Mouse (Mus musculus) liver, embryonic 15.5 days (tissue): ENCODE data around the gene Lrp2. TPM values are rescaled to one million over a fixed set of nuclear protein-coding genes. Genes with fewer than 3 reads are reported as not detected.
"Not testable (repeated sequence)": the region's sequence is repeated elsewhere in the genome, so short reads cannot be mapped to it uniquely, and the experiment has no call there.

Experiments
- ATAC-seq: fragments of 200-750 bp; cut with Nextera tagmentation; 2 replicates; pipeline ENCODE4 v1.8.0; 2017; ENCODE audit warnings: moderate number of reproducible peaks, mild to moderate bottlenecking, moderate library complexity; ENCODE audit not compliant: insufficient read depth
- H3K27ac ChIP-seq: fragments of 300-500 bp; sonication (generic); replicated peaks from 2 replicates; pipeline ENCODE4 v1.5.1; 2015; ENCODE audit warnings: mild to moderate bottlenecking, inconsistent platforms
- H3K27me3 ChIP-seq: fragments of 300-500 bp; sonication (generic); 2 replicates; pipeline ENCODE4 v1.6.1; 2015; ENCODE audit warnings: mild to moderate bottlenecking, inconsistent platforms
- H3K36me3 ChIP-seq: fragments of 300-500 bp; sonication (generic); replicated peaks from 2 replicates; pipeline ENCODE4 v1.6.1; 2015; ENCODE audit warnings: moderate library complexity, mild to moderate bottlenecking, inconsistent platforms
- H3K4me1 ChIP-seq: fragments of 300-500 bp; sonication (generic); replicated peaks from 2 replicates; pipeline ENCODE4 v1.6.1; 2015; ENCODE audit warnings: inconsistent platforms
- H3K4me2 ChIP-seq: fragments of 300-500 bp; sonication (generic); 2 replicates; pipeline ENCODE4 v1.6.1; 2015; ENCODE audit warnings: moderate library complexity, mild to moderate bottlenecking, inconsistent platforms
- H3K4me3 ChIP-seq: fragments of 300-500 bp; sonication (generic); replicated peaks from 2 replicates; pipeline ENCODE4 v1.5.1; 2015; ENCODE audit warnings: mild to moderate bottlenecking, inconsistent platforms
- H3K9ac ChIP-seq: fragments of 300-500 bp; sonication (generic); 2 replicates; pipeline ENCODE4 v1.6.1; 2015; ENCODE audit warnings: moderate library complexity, mild to moderate bottlenecking, inconsistent platforms
- H3K9me3 ChIP-seq: fragments of 300-500 bp; sonication (generic); replicated peaks from 2 replicates; pipeline ENCODE4 v1.6.1; 2016; ENCODE audit warnings: inconsistent platforms
- WGBS: fragments of 180-500 bp; shearing (Covaris S2); methylation state at CpG from one replicate; pipeline ENCODE4 v1.1.7; 2015; ENCODE audit warnings: mixed read lengths; ENCODE audit not compliant: insufficient replicate concordance; 5-methylcytosine and 5-hydroxymethylcytosine counted together
- polyA plus RNA-seq: library from polyadenylated mRNA; unstranded; fragments of >200 nt; fragmentation: Nextera tagmentation; extraction: Ambion mirVana; gene quantifications from 2 replicates; pipeline ENCODE4 v1.2.1, GENCODE M21; 2015

Gene Lrp2
- polyA plus RNA-seq, 1 experiment from 2014 or later, result 0.12 TPM

- Histone ChIP-seq H3K4me2 (no peak overlapping the region), H3K4me3 (no peak overlapping the region), H3K4me1 (0 out of 2 replicates have a peak, but pooled peaks cover 12% of the 10 kb centered on the region), H3K9ac (no peak overlapping the region), H3K9me3 (no peaks in the 10 kb centered on the region), H3K27ac (no peak overlapping the region), H3K27me3 (peaks cover 72% of the 10 kb centered on the region), H3K36me3 (no peaks in the 10 kb centered on the region)
- no peak for ATAC-seq
- WGBS, result 28% methylated on average over 7 of the region's 7 CpGs
These were observed 3.0 kb downstream of the Lrp2 start for GRCm38 (mm10) chr2:69582861-69583260.

DNA sequence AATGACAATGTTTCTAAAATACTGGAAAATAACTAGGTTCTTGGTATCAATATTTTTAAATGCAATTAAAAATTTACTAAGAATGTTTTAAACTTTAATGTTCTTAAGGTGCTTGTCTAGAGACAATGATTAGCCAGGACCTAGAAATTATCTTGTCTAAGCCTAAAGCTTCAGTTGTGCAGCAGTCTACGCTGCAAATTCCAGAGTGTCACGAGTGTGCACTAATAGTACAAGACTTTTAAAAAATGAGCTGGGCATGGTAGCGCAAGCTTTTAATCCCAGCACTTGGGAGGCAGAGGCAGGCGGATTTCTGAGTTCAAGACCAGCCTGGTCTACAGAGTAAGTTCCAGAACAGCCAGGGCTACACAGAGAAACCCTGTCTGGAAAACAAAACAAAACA is 3.8 kb downstream of the Lrp2 start:
- not testable (repeated sequence) for H3K9me3 ChIP-seq, H3K27ac ChIP-seq, ATAC-seq, H3K4me2 ChIP-seq, H3K9ac ChIP-seq, H3K4me3 ChIP-seq, H3K36me3 ChIP-seq
- 68% methylated on average over 4 of the region's 4 CpGs for WGBS
- Histone ChIP-seq H3K27me3 (peaks cover 65% of the 10 kb centered on the region), H3K4me1 (0 out of 2 replicates have a peak, but pooled peaks cover 12% of the 10 kb centered on the region)

DNA sequence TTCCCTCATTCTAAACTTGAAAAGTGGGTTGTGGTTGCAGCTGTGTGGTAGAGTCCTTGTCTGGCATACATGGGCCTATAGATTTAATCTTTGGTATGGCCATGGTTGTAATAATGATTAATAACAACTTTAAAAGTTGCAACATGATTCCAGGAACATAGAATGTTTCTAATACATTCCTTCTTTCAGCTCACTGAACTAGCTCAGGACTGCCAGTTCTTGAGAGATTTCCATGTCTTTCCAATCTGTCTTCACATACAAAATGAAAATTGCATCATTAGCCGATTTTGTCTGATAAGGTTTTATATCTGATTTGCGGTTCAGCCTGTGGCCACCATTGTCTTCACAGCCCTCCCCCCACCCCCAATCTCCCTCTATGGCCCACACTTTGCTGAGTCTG is 5.8 kb downstream of the Lrp2 start:
- no peak overlapping the region for H3K4me2 ChIP-seq
- no peak overlapping the region for H3K9ac ChIP-seq
- peaks cover 45% of the 10 kb centered on the region for H3K27me3 ChIP-seq
- no peaks in the 10 kb centered on the region for H3K9me3 ChIP-seq
- 0 out of 2 replicates have a peak, but pooled peaks cover under 1% of the 10 kb centered on the region for H3K4me1 ChIP-seq
- ATAC-seq, result no peak
- H3K4me3 ChIP-seq, result no peak overlapping the region
- H3K27ac ChIP-seq, result no peak overlapping the region
- no peaks in the 10 kb centered on the region for H3K36me3 ChIP-seq
- WGBS, result 65% methylated on average over 2 of the region's 2 CpGs

GRCm38 (mm10) chr2:69578206-69578605 is 7.7 kb downstream of the Lrp2 start:
- Histone ChIP-seq H3K36me3 (no peaks in the 10 kb centered on the region), H3K9me3 (no peaks in the 10 kb centered on the region), H3K4me3 (no peak overlapping the region), H3K27me3 (peaks cover 26% of the 10 kb centered on the region), H3K9ac (no peak overlapping the region), H3K27ac (no peak overlapping the region), H3K4me2 (no peak overlapping the region), H3K4me1 (no peaks in the 10 kb centered on the region)
- no peak for ATAC-seq
- WGBS, result 68% methylated on average over 8 of the region's 8 CpGs

DNA sequence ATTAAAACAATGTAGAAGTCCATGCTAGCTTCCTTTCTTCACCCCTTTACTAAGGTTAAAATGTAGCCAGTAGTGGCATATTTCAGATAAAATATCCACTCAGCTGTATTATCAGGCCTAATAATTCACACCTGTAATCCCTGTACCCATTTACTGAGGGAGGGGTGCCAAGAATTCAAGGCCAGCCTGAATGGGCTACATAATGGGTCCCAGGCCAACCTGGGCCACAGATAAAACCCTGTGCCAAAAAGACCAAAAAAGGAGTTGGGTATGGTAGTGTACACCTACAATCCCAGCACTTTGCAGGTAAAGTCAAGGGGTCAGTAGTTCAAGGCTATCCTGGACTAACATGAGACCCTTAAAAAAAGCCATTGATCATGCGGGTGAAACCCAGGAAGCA is 9.3 kb downstream of the Lrp2 start:
- Histone ChIP-seq H3K4me1 (no peaks in the 10 kb centered on the region), H3K27ac (no peak overlapping the region), H3K36me3 (no peaks in the 10 kb centered on the region), H3K4me3 (no peak overlapping the region), H3K9me3 (no peaks in the 10 kb centered on the region), H3K9ac (no peak overlapping the region), H3K4me2 (no peak overlapping the region), H3K27me3 (peaks cover 12% of the 10 kb centered on the region; the same call in 1 of the 2 replicates)
- WGBS, result 77% methylated on average over 1 of the region's 1 CpGs
- ATAC-seq, result no peak

DNA sequence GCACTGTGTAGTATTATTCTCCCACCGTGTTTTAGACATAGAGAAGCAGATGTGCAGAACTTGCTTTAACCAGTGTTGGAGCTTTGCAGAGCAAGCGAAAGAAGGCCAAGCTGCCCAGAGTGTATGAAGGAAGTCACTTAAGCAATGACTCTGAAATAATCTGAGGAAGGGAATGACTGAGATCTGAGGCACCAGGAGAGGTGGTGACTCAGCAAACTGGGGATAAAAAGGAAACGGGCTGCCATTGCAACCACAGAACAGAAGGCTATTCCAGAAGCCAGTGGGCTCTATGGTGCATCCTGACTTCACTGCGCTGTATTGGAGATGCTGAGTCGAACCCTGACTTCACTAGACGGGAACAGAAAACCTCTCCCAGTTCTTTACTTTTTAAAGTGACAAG is 10.9 kb downstream of the Lrp2 start:
- Histone ChIP-seq H3K27ac (no peak overlapping the region), H3K4me2 (no peak overlapping the region), H3K9me3 (no peaks in the 10 kb centered on the region), H3K9ac (no peak overlapping the region), H3K27me3 (no peaks in the 10 kb centered on the region), H3K36me3 (no peaks in the 10 kb centered on the region), H3K4me1 (no peaks in the 10 kb centered on the region), H3K4me3 (no peak overlapping the region)
- WGBS, result 26% methylated on average over 6 of the region's 6 CpGs
- ATAC-seq, result no peak

DNA sequence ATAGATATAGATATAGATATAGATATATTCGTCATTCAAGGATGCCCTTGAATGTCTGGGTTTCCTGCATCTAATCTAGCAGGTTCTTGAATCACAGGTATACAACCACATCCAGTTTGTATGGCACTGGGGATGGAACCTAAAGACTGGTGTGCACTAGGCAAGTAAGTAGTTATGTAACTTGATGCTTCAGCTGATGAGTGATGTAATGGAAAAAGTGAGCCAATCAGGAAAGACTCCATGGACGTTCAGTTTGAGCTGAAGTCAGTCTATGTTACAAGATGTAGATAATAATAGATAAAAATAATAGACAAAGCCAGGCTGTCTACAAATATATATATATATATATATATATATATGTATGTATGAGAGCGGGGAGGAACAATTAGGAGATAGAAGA is 11.6 kb downstream of the Lrp2 start:
- H3K9ac ChIP-seq, result no peak overlapping the region
- no peak overlapping the region for H3K4me2 ChIP-seq
- no peaks in the 10 kb centered on the region for H3K36me3 ChIP-seq
- H3K4me1 ChIP-seq, result no peaks in the 10 kb centered on the region
- no peak overlapping the region for H3K4me3 ChIP-seq
- no peak overlapping the region for H3K27ac ChIP-seq
- H3K9me3 ChIP-seq, result no peaks in the 10 kb centered on the region
- no peaks in the 10 kb centered on the region for H3K27me3 ChIP-seq
- WGBS, result 48% methylated on average over 3 of the region's 3 CpGs
- no peak for ATAC-seq

DNA sequence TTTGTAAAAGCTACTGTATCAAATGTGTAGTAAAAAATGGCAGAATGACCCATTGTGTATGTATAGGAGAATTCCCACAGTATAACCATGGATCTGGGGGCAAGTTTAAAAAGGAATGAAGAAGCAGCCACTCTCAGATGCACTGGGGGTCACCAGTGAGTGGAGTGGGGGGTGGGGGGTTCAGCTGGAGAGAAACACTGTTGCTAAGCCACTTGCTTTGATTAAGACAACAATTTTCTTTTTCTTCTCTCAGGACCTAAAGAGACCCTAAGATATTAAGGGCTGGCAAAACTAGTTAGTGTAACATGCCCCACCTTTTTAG is 12.2 kb downstream of the Lrp2 start:
- H3K36me3 ChIP-seq, result no peaks in the 10 kb centered on the region
- H3K27me3 ChIP-seq, result no peaks in the 10 kb centered on the region
- H3K9me3 ChIP-seq, result no peaks in the 10 kb centered on the region
- H3K27ac ChIP-seq, result no peak overlapping the region
- H3K4me1 ChIP-seq, result no peaks in the 10 kb centered on the region
- H3K4me2 ChIP-seq, result no peak overlapping the region
- no peak for ATAC-seq
- no peak overlapping the region for H3K4me3 ChIP-seq
- no peak overlapping the region for H3K9ac ChIP-seq

- no peak for ATAC-seq
- 55% methylated on average over 5 of the region's 5 CpGs for WGBS
- no peaks in the 10 kb centered on the region for H3K9me3 ChIP-seq
- H3K4me3 ChIP-seq, result no peak overlapping the region
- H3K4me1 ChIP-seq, result no peaks in the 10 kb centered on the region
- H3K9ac ChIP-seq, result no peak overlapping the region
- H3K27me3 ChIP-seq, result no peaks in the 10 kb centered on the region
- H3K36me3 ChIP-seq, result no peaks in the 10 kb centered on the region
- H3K27ac ChIP-seq, result no peak overlapping the region
- H3K4me2 ChIP-seq, result no peak overlapping the region
These were observed 12.7 kb downstream of the Lrp2 start for GRCm38 (mm10) chr2:69573038-69573732.

DNA sequence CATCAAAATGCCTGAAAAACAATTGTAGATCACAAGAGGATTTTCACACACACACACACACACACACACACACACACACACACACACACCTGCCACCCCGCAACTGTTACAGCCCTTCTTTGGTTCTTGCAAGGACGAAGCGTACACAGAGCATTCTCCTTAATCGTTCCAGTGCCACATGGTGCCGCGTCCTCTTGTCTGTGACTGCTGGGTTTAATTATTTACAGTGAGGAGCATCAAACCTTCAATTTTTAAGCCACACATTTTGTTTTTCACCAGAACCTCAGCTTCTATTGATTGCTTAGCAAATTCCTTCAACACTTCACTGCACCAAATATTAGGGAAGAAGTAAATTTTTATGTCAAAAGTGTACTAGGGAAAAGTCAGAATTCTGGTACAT is 15.3 kb downstream of the Lrp2 start:
- WGBS, result 70% methylated on average over 6 of the region's 6 CpGs
- H3K9ac ChIP-seq, result no peak overlapping the region
- H3K4me3 ChIP-seq, result no peak overlapping the region
- no peak overlapping the region for H3K27ac ChIP-seq
- ATAC-seq, result no peak
- no peak overlapping the region for H3K4me2 ChIP-seq
- H3K27me3 ChIP-seq, result no peaks in the 10 kb centered on the region
- no peaks in the 10 kb centered on the region for H3K36me3 ChIP-seq
- H3K9me3 ChIP-seq, result no peaks in the 10 kb centered on the region
- H3K4me1 ChIP-seq, result no peaks in the 10 kb centered on the region

DNA sequence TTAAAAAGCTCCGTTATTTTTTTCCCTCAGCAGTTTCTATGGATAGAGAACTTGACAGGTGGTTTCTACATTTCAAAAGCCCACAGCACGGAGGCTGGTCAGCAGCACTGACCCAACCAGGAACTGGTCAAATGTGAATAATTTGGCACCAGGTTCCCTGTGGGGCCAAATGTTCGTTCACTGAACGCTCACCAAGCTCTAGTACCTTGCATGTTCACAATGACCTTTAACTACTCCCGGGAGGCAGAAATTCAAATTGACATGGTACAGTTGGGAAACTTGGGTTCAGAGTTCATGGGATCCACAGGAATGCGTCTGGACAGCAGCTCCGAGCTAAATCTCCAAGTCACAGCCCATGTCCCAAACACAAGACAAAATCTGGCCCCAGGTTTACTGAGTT is 19.6 kb downstream of the Lrp2 start:
- H3K27me3 ChIP-seq, result no peaks in the 10 kb centered on the region
- no peaks in the 10 kb centered on the region for H3K36me3 ChIP-seq
- 58% methylated on average over 7 of the region's 7 CpGs for WGBS
- H3K9ac ChIP-seq, result no peak overlapping the region
- no peaks in the 10 kb centered on the region for H3K9me3 ChIP-seq
- H3K4me1 ChIP-seq, result peaks cover 4% of the 10 kb centered on the region; the same call in 1 of the 2 replicates
- H3K27ac ChIP-seq, result no peak overlapping the region
- H3K4me2 ChIP-seq, result no peak overlapping the region
- no peak overlapping the region for H3K4me3 ChIP-seq
- ATAC-seq, result no peak

GRCm38 (mm10) chr2:69563492-69563891 is 22.4 kb downstream of the Lrp2 start:
- no peak for ATAC-seq
- WGBS, result 21% methylated on average over 6 of the region's 6 CpGs
- H3K4me3 ChIP-seq, result no peak overlapping the region
- H3K9ac ChIP-seq, result no peak overlapping the region
- no peaks in the 10 kb centered on the region for H3K9me3 ChIP-seq
- H3K36me3 ChIP-seq, result no peaks in the 10 kb centered on the region
- H3K4me2 ChIP-seq, result no peak overlapping the region
- H3K4me1 ChIP-seq, result peaks cover 4% of the 10 kb centered on the region; the same call in 1 of the 2 replicates
- peaks cover 4% of the 10 kb centered on the region; the same call in 1 of the 2 replicates for H3K27me3 ChIP-seq
- H3K27ac ChIP-seq, result no peak overlapping the region
